Mouse (Mus musculus): Measurements from ENCODE around the gene Dab2.
A peak's percentile ranks its signal among the peaks of the same experiment; 100 is the strongest.

The Dab2 gene

GRCm38 (mm10) chr15:6359859-6360258 is 60.3 kb downstream of the Dab2 start:
- H3K36me3 ChIP-seq (ENCODE audit: control insufficient read depth, insufficient read depth, low read length, poor library complexity, severe bottlenecking), result no peaks in the 10 kb centered on the region
- no peak for DNase-seq (ENCODE audit: low read depth, low spot score)
- no peaks in the 10 kb centered on the region for H3K27me3 ChIP-seq (ENCODE audit: control insufficient read depth, insufficient read depth, low read length, poor library complexity, severe bottlenecking)

- DNase-seq (ENCODE audit: low read depth, low spot score), result no peak
- H3K27me3 ChIP-seq (ENCODE audit: control insufficient read depth, insufficient read depth, low read length, poor library complexity, severe bottlenecking), result no peaks in the 10 kb centered on the region
- no peaks in the 10 kb centered on the region for H3K36me3 ChIP-seq (ENCODE audit: control insufficient read depth, insufficient read depth, low read length, poor library complexity, severe bottlenecking)
Observed at GRCm38 (mm10) chr15:6369974-6370373, 70.4 kb downstream of the Dab2 start.

- Histone ChIP-seq H3K36me3 (ENCODE audit: control insufficient read depth, insufficient read depth, low read length, poor library complexity, severe bottlenecking) (no peaks in the 10 kb centered on the region), H3K27me3 (ENCODE audit: control insufficient read depth, insufficient read depth, low read length, poor library complexity, severe bottlenecking) (no peaks in the 10 kb centered on the region)
- no peak for DNase-seq (ENCODE audit: low read depth, low spot score)
Observed at GRCm38 (mm10) chr15:6371486-6371885, 71.9 kb downstream of the Dab2 start.

GRCm38 (mm10) chr15:6375016-6375415 is 75.4 kb downstream of the Dab2 start:
- no peak for DNase-seq (ENCODE audit: low read depth, low spot score)
- no peaks in the 10 kb centered on the region for H3K27me3 ChIP-seq (ENCODE audit: control insufficient read depth, insufficient read depth, low read length, poor library complexity, severe bottlenecking)
- H3K36me3 ChIP-seq (ENCODE audit: control insufficient read depth, insufficient read depth, low read length, poor library complexity, severe bottlenecking), result no peaks in the 10 kb centered on the region

- DNase-seq (ENCODE audit: low read depth, low spot score), result no peak
Observed at GRCm38 (mm10) chr15:6376001-6376400, 76.4 kb downstream of the Dab2 start.

GRCm38 (mm10) chr15:6376785-6377184 is 77.2 kb downstream of the Dab2 start:
- DNase-seq (ENCODE audit: low read depth, low spot score), result no peak
- Histone ChIP-seq H3K36me3 (ENCODE audit: control insufficient read depth, insufficient read depth, low read length, poor library complexity, severe bottlenecking) (no peaks in the 10 kb centered on the region), H3K27me3 (ENCODE audit: control insufficient read depth, insufficient read depth, low read length, poor library complexity, severe bottlenecking) (no peaks in the 10 kb centered on the region)

More at GRCm38 (mm10) chr15:6376001-6376400, 76.4 kb downstream of the Dab2 start:
- no peaks in the 10 kb centered on the region for H3K27me3 ChIP-seq (ENCODE audit: control insufficient read depth, insufficient read depth, low read length, poor library complexity, severe bottlenecking)
- no peaks in the 10 kb centered on the region for H3K36me3 ChIP-seq (ENCODE audit: control insufficient read depth, insufficient read depth, low read length, poor library complexity, severe bottlenecking)

GRCm38 (mm10) chr15:6384027-6384426 is 84.4 kb downstream of the Dab2 start:
- Histone ChIP-seq H3K36me3 (ENCODE audit: control insufficient read depth, insufficient read depth, low read length, poor library complexity, severe bottlenecking) (no peaks in the 10 kb centered on the region), H3K27me3 (ENCODE audit: control insufficient read depth, insufficient read depth, low read length, poor library complexity, severe bottlenecking) (no peaks in the 10 kb centered on the region)
- no peak for DNase-seq (ENCODE audit: low read depth, low spot score)

- H3K36me3 ChIP-seq (ENCODE audit: control insufficient read depth, insufficient read depth, low read length, poor library complexity, severe bottlenecking), result no peaks in the 10 kb centered on the region
- no peaks in the 10 kb centered on the region for H3K27me3 ChIP-seq (ENCODE audit: control insufficient read depth, insufficient read depth, low read length, poor library complexity, severe bottlenecking)
- DNase-seq (ENCODE audit: low read depth, low spot score), result no peak
Observed at GRCm38 (mm10) chr15:6385241-6385640, 85.7 kb downstream of the Dab2 start.

GRCm38 (mm10) chr15:6386159-6386951 is 86.8 kb downstream of the Dab2 start:
- Histone ChIP-seq H3K27me3 (ENCODE audit: control insufficient read depth, insufficient read depth, low read length, poor library complexity, severe bottlenecking) (no peaks in the 10 kb centered on the region), H3K36me3 (ENCODE audit: control insufficient read depth, insufficient read depth, low read length, poor library complexity, severe bottlenecking) (no peaks in the 10 kb centered on the region)
- DNase-seq (ENCODE audit: low read depth, low spot score), result peak; percentile 4

- Histone ChIP-seq H3K27me3 (ENCODE audit: control insufficient read depth, insufficient read depth, low read length, poor library complexity, severe bottlenecking) (no peaks in the 10 kb centered on the region), H3K36me3 (ENCODE audit: control insufficient read depth, insufficient read depth, low read length, poor library complexity, severe bottlenecking) (no peaks in the 10 kb centered on the region)
- no peak for DNase-seq (ENCODE audit: low read depth, low spot score)
Observed at GRCm38 (mm10) chr15:6386961-6387728, 87.6 kb downstream of the Dab2 start.

GRCm38 (mm10) chr15:6387729-6388070 is 88.1 kb downstream of the Dab2 start:
- no peaks in the 10 kb centered on the region for H3K36me3 ChIP-seq (ENCODE audit: control insufficient read depth, insufficient read depth, low read length, poor library complexity, severe bottlenecking)
- DNase-seq (ENCODE audit: low read depth, low spot score), result no peak
- no peaks in the 10 kb centered on the region for H3K27me3 ChIP-seq (ENCODE audit: control insufficient read depth, insufficient read depth, low read length, poor library complexity, severe bottlenecking)

- Histone ChIP-seq H3K27me3 (ENCODE audit: control insufficient read depth, insufficient read depth, low read length, poor library complexity, severe bottlenecking) (no peaks in the 10 kb centered on the region), H3K36me3 (ENCODE audit: control insufficient read depth, insufficient read depth, low read length, poor library complexity, severe bottlenecking) (no peaks in the 10 kb centered on the region)
- DNase-seq (ENCODE audit: low read depth, low spot score), result no peak
Observed at GRCm38 (mm10) chr15:6388146-6388545, 88.6 kb downstream of the Dab2 start.

- Histone ChIP-seq H3K36me3 (ENCODE audit: control insufficient read depth, insufficient read depth, low read length, poor library complexity, severe bottlenecking) (no peaks in the 10 kb centered on the region), H3K27me3 (ENCODE audit: control insufficient read depth, insufficient read depth, low read length, poor library complexity, severe bottlenecking) (no peaks in the 10 kb centered on the region)
- DNase-seq (ENCODE audit: low read depth, low spot score), result no peak
Observed at GRCm38 (mm10) chr15:6388631-6389030, 89.0 kb downstream of the Dab2 start.

GRCm38 (mm10) chr15:6390106-6390505 is 90.5 kb downstream of the Dab2 start:
- H3K36me3 ChIP-seq (ENCODE audit: control insufficient read depth, insufficient read depth, low read length, poor library complexity, severe bottlenecking), result no peaks in the 10 kb centered on the region
- no peak for DNase-seq (ENCODE audit: low read depth, low spot score)
- H3K27me3 ChIP-seq (ENCODE audit: control insufficient read depth, insufficient read depth, low read length, poor library complexity, severe bottlenecking), result no peaks in the 10 kb centered on the region

- DNase-seq (ENCODE audit: low read depth, low spot score), result no peak
- Histone ChIP-seq H3K27me3 (ENCODE audit: control insufficient read depth, insufficient read depth, low read length, poor library complexity, severe bottlenecking) (no peaks in the 10 kb centered on the region), H3K36me3 (ENCODE audit: control insufficient read depth, insufficient read depth, low read length, poor library complexity, severe bottlenecking) (no peaks in the 10 kb centered on the region)
Observed at GRCm38 (mm10) chr15:6390657-6391056, 91.1 kb downstream of the Dab2 start.

Data from splenic B cell, adult 2 months (primary cell).